ENCODE assay signal across 26 mouse cellular contexts in genomic region chr6:142577801-142578200, GRCm38 (mm10). TPM values are rescaled to one million over a fixed set of nuclear protein-coding genes. Genes with fewer than 3 reads are reported as not detected.
"Had no signal": no experiment of that assay in that cellular context is flagged by ENCODE, and none has a peak within 500 bp of the region (broad histone marks: within the 10 kb centered on the region; RNA-seq: fewer than 3 reads in every experiment).

No protein-coding gene starts in this region.

- H3K4me1 ChIP-seq: embryonic facial prominence, embryonic 10.5 days; embryonic facial prominence, embryonic 12.5 days; embryonic facial prominence, embryonic 13.5 days; embryonic facial prominence, embryonic 15.5 days; forebrain, embryonic 10.5 days; forebrain, embryonic 12.5 days; forebrain, embryonic 13.5 days; forebrain, embryonic 15.5 days had no signal

- DNase-seq: cerebellum, adult 8-10 months; cerebellum, adult 9-10 months; cerebellum, adult 9-11 months; cerebellum, postnatal 10 days; cerebellum, postnatal 14 days; cerebellum, postnatal 25 days; cerebellum, postnatal 36 days; embryo, embryonic 11 days; forebrain, postnatal 0 days; gastrocnemius, adult 2 months; gastrocnemius, postnatal 10 days; gastrocnemius, postnatal 14 days; gastrocnemius, postnatal 25 days; gastrocnemius, postnatal 36 days; heart, adult 2 months had no signal

- H3K27ac ChIP-seq: embryonic facial prominence, embryonic 10.5 days; embryonic facial prominence, embryonic 12.5 days; embryonic facial prominence, embryonic 13.5 days; embryonic facial prominence, embryonic 15.5 days; forebrain, embryonic 10.5 days; forebrain, embryonic 12.5 days; forebrain, embryonic 13.5 days; forebrain, embryonic 15.5 days; gastrocnemius, adult 2 months; heart, adult 2 months had no signal

- H3K4me3 ChIP-seq: embryonic facial prominence, embryonic 10.5 days; embryonic facial prominence, embryonic 12.5 days; embryonic facial prominence, embryonic 13.5 days; embryonic facial prominence, embryonic 15.5 days; erythroblast, embryonic 14.5 days; forebrain, embryonic 10.5 days; forebrain, embryonic 12.5 days; forebrain, embryonic 13.5 days; forebrain, embryonic 15.5 days; gastrocnemius, adult 2 months; heart, adult 2 months had no signal

- H3K4me2 ChIP-seq: embryonic facial prominence, embryonic 12.5 days; embryonic facial prominence, embryonic 13.5 days; embryonic facial prominence, embryonic 15.5 days; forebrain, embryonic 12.5 days; forebrain, embryonic 13.5 days; forebrain, embryonic 15.5 days had no signal

- H3K9ac ChIP-seq: embryonic facial prominence, embryonic 12.5 days; embryonic facial prominence, embryonic 13.5 days; embryonic facial prominence, embryonic 15.5 days; forebrain, embryonic 12.5 days; forebrain, embryonic 13.5 days; forebrain, embryonic 15.5 days; forebrain, postnatal 0 days had no signal

- H3K36me3 ChIP-seq: embryonic facial prominence, embryonic 10.5 days; embryonic facial prominence, embryonic 12.5 days; embryonic facial prominence, embryonic 13.5 days; embryonic facial prominence, embryonic 15.5 days; forebrain, embryonic 10.5 days; forebrain, embryonic 12.5 days; forebrain, embryonic 15.5 days had no signal

- H3K9me3 ChIP-seq: embryonic facial prominence, embryonic 10.5 days; embryonic facial prominence, embryonic 12.5 days; embryonic facial prominence, embryonic 13.5 days; embryonic facial prominence, embryonic 15.5 days; forebrain, embryonic 10.5 days; forebrain, embryonic 12.5 days; forebrain, embryonic 13.5 days; forebrain, embryonic 15.5 days had no signal

- ATAC-seq: forebrain, embryonic 13.5 days; forebrain, embryonic 14.5 days; forebrain, embryonic 15.5 days; forebrain, embryonic 16.5 days; forebrain, postnatal 0 days had no signal

RNA-seq across cellular contexts. Expression of gene Kcnj8, which starts 6.4 kb away (rescaled TPM):
- polyA plus RNA-seq: erythroblast, embryonic 14.5 days had no signal
